Mouse (Mus musculus) layer of hippocampus, adult 2 months (tissue): ENCODE data around the gene Olfr995. TPM values are rescaled to one million over a fixed set of nuclear protein-coding genes. Genes with fewer than 3 reads are reported as not detected.
A peak's percentile ranks its signal among the peaks of the same experiment; 100 is the strongest.

Source experiments
- DNase-seq, 2 experiments: peaks; one replicate each; pipeline ENCODE4 v3.0.0; 2022; ENCODE audit warnings: low spot score in 2 of 2
- H3K27ac ChIP-seq: fragments of 200-600 bp; 2 replicates; pipeline ENCODE4 v1.8.1; 2022
- H3K4me3 ChIP-seq: fragments of 200-600 bp; 2 replicates; pipeline ENCODE4 v1.8.1; 2022; ENCODE audit warnings: mild to moderate bottlenecking
- CTCF ChIP-seq: fragments of 200-600 bp; conservative IDR thresholded peaks from 2 replicates; pipeline ENCODE4 v1.8.1; 2022; ENCODE audit warnings: antibody characterized with exemption, mild to moderate bottlenecking, moderate library complexity
- long read RNA-seq, 2 experiments: library from polyadenylated mRNA; stranded (forward); transcript quantifications; one replicate each; pipeline ENCODE4 v2.0.0; 2021; ENCODE audit warnings: borderline mapping rate in 2 of 2
- total RNA-seq, 2 experiments: library from RNA; stranded (reverse); gene quantifications; 2 replicates each; pipeline ENCODE4 v1.2.3; 2021

The Olfr995 gene
- not detected for total RNA-seq
- long read RNA-seq, experiment 1: 0 reads
- long read RNA-seq, experiment 2: 0 reads

- Histone ChIP-seq H3K27ac (no peak within 1 kb of the TSS), H3K4me3 (no peak within 1 kb of the TSS)
- no peak for TF ChIP-seq CTCF
- no peak for DNase-seq
Measured at GRCm38 (mm10) chr2:85443539-85443938, at the start of gene Olfr995. TSS of gene Olfr995 (minus strand) at chr2:85443639.

DNA sequence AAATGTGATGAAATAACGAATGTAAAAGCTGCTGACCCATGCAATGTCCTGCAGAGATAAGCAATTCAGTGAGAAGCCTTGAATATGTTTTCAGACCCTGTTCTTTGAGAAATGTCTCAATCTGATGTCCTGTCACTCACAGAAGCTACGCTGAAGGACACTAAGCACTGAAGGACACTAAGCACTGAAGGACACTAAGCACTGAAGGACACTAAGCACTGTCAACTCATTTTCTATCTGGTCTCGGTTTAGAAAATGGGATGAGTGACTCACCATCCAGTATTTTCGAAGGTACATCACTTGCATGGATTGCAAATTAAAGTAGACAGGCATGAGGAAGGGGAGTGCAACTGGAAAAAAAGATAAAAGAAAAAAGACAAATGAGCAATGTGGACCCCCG is 47.0 kb upstream of the Olfr995 start:
- H3K27ac ChIP-seq: no peak overlapping the region
- no peak for TF ChIP-seq CTCF
- no peak for DNase-seq
- H3K4me3 ChIP-seq: no peak overlapping the region

DNA sequence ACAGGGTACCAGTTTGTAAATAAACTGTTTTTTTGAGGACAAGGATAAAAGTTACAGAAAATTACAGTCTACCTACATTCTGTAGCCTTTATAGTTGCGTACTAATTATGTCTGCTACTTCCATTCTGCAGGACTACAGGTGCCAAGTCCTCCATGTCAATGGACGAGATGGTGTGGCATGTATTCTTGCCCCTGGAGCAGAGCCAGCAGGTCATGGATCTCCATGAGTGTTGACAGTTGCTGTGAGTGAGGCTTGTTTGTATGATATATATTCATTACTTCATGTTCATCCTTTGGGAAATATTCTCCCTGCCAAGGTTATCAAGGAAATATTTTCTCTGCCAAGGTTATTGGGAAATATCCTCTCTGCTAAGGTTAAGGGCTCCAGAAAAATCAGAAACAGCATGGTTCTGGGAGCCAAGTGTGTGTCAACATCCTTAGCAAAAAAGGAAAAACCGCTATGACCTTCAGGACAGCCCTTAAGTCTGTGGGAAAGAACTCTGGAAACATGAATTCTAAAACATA is 23.4 kb upstream of the Olfr995 start:
- TF ChIP-seq CTCF: no peak
- Histone ChIP-seq H3K4me3 (no peak overlapping the region), H3K27ac (no peak overlapping the region)
- no peak for DNase-seq

DNA sequence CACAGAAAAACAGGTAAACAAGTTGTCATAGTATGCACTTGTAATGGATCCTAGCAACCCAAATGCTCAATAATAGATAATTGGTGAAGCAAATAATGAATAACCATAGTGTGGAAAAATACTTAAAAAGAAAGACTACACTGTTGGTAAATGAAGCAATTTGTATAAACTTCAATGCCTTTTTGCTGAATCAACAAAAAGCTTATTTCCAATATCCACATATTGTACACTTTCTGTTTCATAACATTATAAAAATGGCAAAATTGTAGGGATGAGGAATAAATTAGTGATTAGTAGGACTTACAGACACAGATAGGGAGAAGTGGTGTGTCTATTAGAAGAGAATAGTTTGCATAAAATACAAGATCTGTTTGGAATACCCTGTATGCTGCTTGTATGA is 893 bp downstream of the Olfr995 start:
- no peak overlapping the region for H3K27ac ChIP-seq
- DNase-seq: no peak
- H3K4me3 ChIP-seq: no peak overlapping the region
- TF ChIP-seq CTCF: no peak

DNA sequence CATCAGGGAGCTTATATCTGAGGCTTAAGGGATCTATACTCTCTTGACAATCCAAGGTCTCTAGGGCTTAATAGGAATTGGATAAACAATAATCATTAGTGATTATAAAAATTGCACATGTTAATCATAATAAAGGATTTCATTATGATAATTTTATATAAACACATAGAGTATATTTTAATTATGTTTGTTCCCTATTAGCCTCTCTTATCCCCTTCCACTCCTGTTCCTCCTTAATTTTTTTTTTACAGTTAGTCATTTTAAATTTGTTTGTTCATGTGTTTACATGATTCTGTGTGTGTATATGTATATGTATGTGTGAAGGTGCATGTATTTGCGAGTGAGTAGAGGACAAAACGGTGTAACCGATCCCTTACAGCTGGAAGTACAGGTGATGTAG is 7.1 kb downstream of the Olfr995 start, which contains the start of gene Olfr994:
Gene Olfr994 (minus strand): TSS at position 101 of the 400 bp plus-strand sequence.
- no peak for TF ChIP-seq CTCF
- H3K27ac ChIP-seq: no peak within 1 kb of the TSS
- no peak within 1 kb of the TSS for H3K4me3 ChIP-seq
- DNase-seq: no peak

- H3K4me3 ChIP-seq: no peak overlapping the region
- TF ChIP-seq CTCF: no peak
- peak; percentile 17 to 67 for DNase-seq
- peak overlapping the region; percentile 87 for H3K27ac ChIP-seq
Measured at GRCm38 (mm10) chr2:85425893-85426292, 17.5 kb downstream of the Olfr995 start.

- DNase-seq: no peak
- TF ChIP-seq CTCF: no peak
- Histone ChIP-seq H3K4me3 (no peak within 1 kb of the TSS), H3K27ac (no peak within 1 kb of the TSS)
Measured at GRCm38 (mm10) chr2:85414777-85415176, 28.7 kb downstream of the Olfr995 start, which contains the start of gene Olfr993. TSS of gene Olfr993 (minus strand) at chr2:85414877.

GRCm38 (mm10) chr2:85409369-85409768 is 34.1 kb downstream of the Olfr995 start, which contains the start of gene Olfr992:
TSS of gene Olfr992 (minus strand) at chr2:85409469.
- H3K4me3 ChIP-seq: no peak within 1 kb of the TSS
- DNase-seq: no peak
- no peak for TF ChIP-seq CTCF
- H3K27ac ChIP-seq: no peak within 1 kb of the TSS

Other genes starting within 250 kb of the Olfr995 start
- gene Lrrc55, start 246.4 kb downstream of the Olfr995 start, total RNA-seq: 10 to 100 TPM; 13.3 to 13.7 TPM
- gene Olfr987, start 104.3 kb downstream of the Olfr995 start, total RNA-seq: not detected
- gene Olfr988, start 80.4 kb downstream of the Olfr995 start, total RNA-seq: not detected
- gene Olfr992, start 34.2 kb downstream of the Olfr995 start, total RNA-seq: not detected
- gene Olfr993, start 28.8 kb downstream of the Olfr995 start, total RNA-seq: not detected
- gene Olfr994, start 7.2 kb downstream of the Olfr995 start, total RNA-seq: not detected
- gene 4833423E24Rik, start 75.4 kb upstream of the Olfr995 start, total RNA-seq: under 1 TPM; 0.15 to 0.26 TPM
- gene Olfr996, start 135.6 kb upstream of the Olfr995 start, total RNA-seq: not detected
- gene Olfr998, start 145.3 kb upstream of the Olfr995 start, total RNA-seq: not detected
- gene Olfr1000, start 168.3 kb upstream of the Olfr995 start, total RNA-seq: not detected
- gene Olfr1002, start 207.1 kb upstream of the Olfr995 start, total RNA-seq: not detected
- not detected for gene Olfr154, start 220.8 kb upstream of the Olfr995 start, total RNA-seq
- gene Olfr1006, start 235.1 kb upstream of the Olfr995 start, total RNA-seq: not detected
- not detected for gene Olfr1008, start 245.8 kb upstream of the Olfr995 start, total RNA-seq